Mouse (Mus musculus) WW6 (cell line): ENCODE results near the gene Apoc3.

Experiments used
- DNase-seq: peaks from one replicate; pipeline ENCODE4 v3.0.0-alpha.2; 2013; ENCODE audit warnings: low read depth, low spot score

Apoc3 gene

GRCm38 (mm10) chr9:46230450-46230975 lies 4.9 kb downstream of the Apoc3 start:
- no peak for DNase-seq

GRCm38 (mm10) chr9:46229573-46230449 lies 5.6 kb downstream of the Apoc3 start:
- DNase-seq = peak; percentile 83

GRCm38 (mm10) chr9:46228491-46228890 lies 6.9 kb downstream of the Apoc3 start, which contains the start of gene Apoa1:
Gene Apoa1, plus strand, starts transcription at chr9:46228580.
- no peak for DNase-seq

GRCm38 (mm10) chr9:46227064-46227614 lies 8.3 kb downstream of the Apoc3 start:
- DNase-seq = no peak

- DNase-seq = no peak
Measured at GRCm38 (mm10) chr9:46224945-46225660, 10.3 kb downstream of the Apoc3 start.

GRCm38 (mm10) chr9:46224101-46224500 lies 11.3 kb downstream of the Apoc3 start:
- DNase-seq = no peak

DNA sequence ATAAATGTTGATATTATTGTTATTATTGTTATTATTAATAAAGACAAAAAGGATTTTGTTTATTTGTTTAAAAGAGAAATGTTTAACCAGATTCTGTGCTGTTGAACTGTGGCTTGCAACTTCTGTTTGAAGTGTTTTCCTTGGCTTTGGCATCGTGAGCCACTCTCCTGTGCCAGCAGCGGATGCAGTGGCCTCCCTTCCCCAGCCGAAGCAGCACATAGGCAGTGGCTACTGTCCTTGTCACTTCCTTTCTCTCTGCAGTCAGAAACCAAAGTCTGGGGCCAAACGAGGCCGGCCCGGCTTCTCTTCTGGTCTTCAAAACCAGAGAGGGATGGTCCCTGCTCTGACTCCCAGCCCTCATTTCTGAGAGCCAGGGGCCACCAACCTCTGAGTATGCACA lies 12.3 kb downstream of the Apoc3 start:
- DNase-seq = no peak

- DNase-seq = no peak
Measured at GRCm38 (mm10) chr9:46218176-46218575, 17.3 kb downstream of the Apoc3 start.

GRCm38 (mm10) chr9:46216744-46217470 lies 18.5 kb downstream of the Apoc3 start:
- DNase-seq = no peak

- DNase-seq = no peak
Measured at GRCm38 (mm10) chr9:46215338-46216322, 19.8 kb downstream of the Apoc3 start.

DNA sequence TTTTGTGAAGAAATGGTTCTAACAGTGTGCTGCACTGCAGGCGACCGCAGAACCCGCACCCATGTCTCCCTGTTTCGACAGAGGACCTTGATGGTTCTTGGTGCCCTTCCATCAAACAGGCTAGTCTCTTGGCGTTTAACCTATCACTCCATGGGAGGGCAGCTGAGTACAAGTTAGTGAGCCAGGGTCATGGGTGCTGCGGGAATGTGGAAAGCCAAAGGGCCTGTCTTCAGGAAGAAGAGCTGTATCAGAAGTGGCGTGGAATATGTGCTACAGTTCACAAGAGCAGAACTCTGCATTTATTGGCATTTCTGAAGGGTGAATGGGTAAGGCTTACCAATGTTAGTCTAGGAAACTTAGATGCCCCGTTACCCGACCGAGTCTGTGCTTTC lies 20.5 kb downstream of the Apoc3 start:
- DNase-seq = no peak

DNA sequence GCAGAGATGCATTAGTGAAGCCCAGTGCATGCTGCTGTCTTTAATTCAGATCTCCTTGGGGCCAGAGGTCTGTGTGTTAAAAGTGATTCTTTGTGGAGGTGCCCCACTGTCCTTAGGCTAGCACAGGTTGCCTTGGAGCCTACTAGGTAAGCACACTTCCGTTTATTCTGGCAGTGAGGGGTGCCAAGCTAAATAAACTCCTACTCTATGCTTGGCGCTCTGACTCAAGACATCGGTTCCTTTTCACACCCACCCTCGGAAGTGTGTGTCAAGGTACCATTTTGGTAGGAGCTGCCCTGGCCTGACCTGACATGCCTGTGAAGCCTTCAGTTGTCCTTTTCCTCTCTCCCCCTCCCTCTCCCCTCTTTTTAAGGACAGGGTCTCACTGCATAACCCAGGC lies 21.2 kb downstream of the Apoc3 start:
- DNase-seq = no peak

GRCm38 (mm10) chr9:46210473-46210872 lies 25.0 kb downstream of the Apoc3 start:
- DNase-seq = no peak

DNA sequence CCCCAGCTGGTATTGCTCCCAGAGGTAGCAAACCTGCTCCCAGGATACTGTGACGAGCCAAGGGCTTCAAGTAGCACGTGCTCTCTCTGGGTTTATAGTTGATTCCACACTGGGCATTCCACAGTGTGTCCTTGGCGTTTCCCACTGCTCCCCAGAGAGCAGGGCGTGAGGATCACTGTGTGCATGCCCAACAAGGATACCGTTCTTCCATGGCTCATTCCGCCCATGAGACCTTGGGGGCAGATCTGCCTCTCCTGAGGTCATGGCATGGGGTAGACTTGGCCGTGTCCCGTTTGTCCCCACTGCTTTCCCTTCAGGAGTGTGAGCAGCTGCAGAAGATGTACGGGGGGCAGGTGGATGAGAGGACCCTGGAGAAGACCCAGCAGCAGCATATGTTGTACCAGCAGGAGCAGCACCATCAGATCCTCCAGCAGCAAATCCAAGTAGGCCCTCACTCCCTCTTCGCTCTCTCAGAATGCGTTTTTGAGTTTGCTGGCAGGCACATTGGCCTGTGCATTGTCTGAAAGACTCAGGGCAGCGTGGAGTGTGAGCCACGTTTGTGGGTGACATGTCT lies 26.9 kb downstream of the Apoc3 start:
- no peak for DNase-seq

DNA sequence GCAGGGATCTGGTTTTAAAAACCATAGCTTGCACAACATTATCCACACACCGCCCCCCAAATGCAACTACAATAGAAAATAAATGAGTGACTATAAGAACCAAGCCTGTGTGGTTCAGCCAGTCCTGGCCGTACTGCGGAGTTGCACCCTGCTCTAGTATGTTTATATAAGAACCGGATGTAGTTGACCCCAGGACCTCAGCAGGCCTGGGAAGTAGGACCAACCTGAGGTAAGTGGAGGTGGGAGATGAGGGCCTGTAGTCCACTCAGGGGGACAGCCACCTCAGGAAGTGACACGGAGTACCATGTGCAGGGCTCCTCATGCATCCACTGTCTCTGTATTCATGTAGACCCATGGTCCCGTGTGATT lies 28.0 kb downstream of the Apoc3 start:
- no peak for DNase-seq

GRCm38 (mm10) chr9:46206834-46207500 lies 28.5 kb downstream of the Apoc3 start:
- no peak for DNase-seq

DNA sequence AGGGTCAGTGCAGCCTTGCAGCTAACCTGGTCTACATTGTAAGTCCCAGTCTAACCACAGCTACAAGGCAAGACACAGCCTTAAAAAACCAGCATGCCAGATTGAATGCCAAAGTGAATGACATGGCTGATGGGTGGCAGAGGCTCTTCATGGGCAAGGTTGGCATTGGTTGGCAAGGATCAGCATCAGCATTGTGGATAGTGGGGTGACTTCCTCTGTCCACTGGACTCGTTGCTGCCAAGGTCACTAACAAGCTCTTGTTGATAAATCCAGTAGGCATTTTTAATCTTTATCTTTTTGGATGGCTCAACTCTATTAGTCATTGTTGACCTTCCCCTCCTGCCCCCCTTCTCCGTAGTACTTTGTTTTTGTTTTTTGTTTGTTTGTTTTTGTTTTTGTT lies 35.8 kb downstream of the Apoc3 start:
- DNase-seq = no peak

GRCm38 (mm10) chr9:46198936-46199335 lies 36.5 kb downstream of the Apoc3 start:
- DNase-seq = no peak

DNA sequence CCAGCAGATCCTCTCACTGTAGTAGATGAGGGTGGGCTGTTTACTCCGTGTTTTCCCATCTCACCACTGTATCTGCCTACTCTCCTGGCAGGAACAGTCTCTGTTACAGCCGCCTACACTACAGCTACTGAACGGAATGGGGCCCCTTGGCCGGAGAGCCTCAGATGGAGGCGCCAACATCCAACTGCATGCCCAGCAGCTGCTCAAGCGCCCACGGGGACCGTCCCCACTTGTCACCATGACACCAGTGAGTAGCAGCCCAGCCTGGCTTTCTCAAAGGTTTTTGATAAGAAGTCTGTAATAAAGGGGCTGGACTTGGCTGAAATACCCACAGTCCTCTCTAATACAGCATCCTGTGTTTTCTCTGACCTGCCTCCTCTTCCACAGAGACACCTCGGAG lies 37.0 kb downstream of the Apoc3 start:
- no peak for DNase-seq
